Mouse (Mus musculus) adrenal gland, postnatal 4 days (tissue): ENCODE data around the gene Srrd. TPM values are rescaled to one million over a fixed set of nuclear protein-coding genes. Genes with fewer than 3 reads are reported as not detected.
A peak's percentile ranks its signal among the peaks of the same experiment; 100 is the strongest.

Experiments
- DNase-seq, 2 experiments: peaks; one replicate each; pipeline ENCODE4 v3.0.0; 2021 to 2022; ENCODE audit warnings: low spot score in 2 of 2, mixed read lengths in 2 of 2
- total RNA-seq, 2 experiments: library from RNA; stranded (reverse); gene quantifications; 2 replicates each; pipeline ENCODE4 v1.2.3; 2021

Srrd gene
- total RNA-seq, 2 experiments from 2014 or later = 21.4 to 28.4 TPM

DNA sequence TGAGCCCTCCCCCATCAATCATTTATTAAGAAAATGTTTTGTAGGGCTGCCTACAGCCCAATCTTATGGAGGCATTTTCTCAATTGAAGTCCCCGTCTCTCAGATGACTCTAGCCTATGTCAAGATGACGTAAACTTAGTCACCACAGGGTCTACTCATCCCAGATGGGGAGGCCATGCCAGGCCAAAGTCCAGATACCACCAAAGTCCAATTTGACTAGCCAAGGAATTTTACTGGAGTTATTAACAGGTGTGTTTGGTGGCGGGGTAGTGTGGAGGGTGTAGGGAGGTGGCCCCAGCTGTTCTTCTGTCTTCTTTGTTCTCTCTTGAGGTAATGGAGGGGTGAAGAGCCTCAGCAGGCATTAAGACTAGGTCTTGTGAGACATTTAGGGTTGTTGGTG, 17.2 kb upstream of the Srrd start:
- DNase-seq = no peak

DNA sequence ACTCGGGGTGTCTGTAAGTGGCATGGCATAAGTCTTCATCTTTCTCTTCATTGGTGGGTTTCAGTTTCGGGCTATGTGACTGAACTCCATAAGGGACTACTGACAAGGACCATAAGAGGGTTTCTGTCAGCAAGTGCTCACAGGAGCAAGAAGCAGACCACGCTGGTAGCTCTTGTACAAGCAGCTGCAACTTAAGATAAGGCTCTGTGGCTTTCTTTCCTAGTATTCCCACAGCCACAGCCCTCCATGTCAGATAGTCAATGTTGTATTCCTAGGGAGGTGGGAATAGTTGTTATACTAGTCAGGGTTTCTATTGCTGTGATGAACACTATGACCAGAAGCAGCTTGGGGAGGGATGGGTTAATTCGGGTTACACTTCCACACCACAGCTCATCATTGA, 16.7 kb upstream of the Srrd start:
- DNase-seq = no peak

DNA sequence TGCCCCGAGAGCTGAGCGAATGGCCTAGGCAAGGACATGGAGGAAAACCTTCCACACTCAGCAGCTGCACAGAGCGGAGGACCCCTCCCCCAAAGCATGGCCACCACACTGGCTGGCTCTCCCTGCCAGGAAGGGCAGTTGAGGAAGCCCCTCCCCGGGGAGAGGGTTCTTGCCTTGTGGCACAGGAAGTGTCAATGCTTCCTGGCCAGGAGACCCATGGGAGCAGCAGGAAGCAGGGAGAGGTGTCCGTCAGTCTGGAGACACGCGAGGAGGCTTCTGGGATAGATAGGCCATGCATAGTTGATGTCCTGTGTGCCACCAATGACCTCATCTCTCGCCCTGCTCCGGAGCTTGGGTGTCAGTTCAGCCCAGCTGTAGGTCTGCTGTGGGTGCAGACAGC, 13.5 kb upstream of the Srrd start:
- no peak for DNase-seq

DNA sequence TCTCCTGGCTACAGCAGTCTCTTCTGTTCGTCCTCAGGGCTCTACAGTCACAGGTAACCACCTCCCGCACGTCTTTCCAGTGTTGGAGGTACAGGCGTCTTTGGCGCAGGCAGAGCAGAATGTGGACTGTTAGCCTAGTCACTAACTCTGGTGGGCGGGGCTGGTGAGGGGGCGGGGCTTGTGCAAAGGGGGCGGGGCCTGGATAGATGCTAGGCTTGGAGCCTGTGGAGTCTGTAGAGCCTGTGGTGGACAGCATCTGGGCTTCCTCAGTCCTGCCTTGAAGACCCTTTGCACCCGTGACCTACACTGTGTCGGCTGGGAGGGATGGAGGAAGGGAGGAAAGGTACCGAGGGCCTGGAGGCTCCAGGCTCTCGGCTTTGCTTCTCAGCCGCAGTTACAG, 13.1 kb upstream of the Srrd start, which contains the start of gene Gm6583:
TSS of gene Gm6583 (minus strand) at position 124 of the 400 bp plus-strand sequence.
- no peak for DNase-seq

DNA sequence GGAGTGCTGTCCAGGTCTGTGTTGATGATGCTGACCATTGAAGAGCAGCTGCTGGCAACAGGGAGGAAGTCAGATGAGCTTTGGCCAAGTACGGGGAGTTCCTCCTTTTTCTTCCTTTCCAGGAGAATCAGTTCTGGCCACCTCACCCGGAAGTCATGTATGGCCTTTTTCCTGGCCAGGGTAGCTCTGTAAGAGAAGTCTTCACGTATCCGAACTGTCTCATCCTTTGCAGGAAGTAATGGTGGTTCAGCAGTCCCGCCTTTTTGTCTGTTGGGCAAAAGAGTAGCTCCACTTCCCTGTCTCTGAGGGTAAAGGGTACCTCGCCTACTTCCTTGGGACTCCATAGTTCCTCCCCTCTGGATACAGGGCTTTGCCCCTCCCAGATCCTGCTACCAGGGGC, 12.7 kb upstream of the Srrd start:
- DNase-seq = no peak

DNA sequence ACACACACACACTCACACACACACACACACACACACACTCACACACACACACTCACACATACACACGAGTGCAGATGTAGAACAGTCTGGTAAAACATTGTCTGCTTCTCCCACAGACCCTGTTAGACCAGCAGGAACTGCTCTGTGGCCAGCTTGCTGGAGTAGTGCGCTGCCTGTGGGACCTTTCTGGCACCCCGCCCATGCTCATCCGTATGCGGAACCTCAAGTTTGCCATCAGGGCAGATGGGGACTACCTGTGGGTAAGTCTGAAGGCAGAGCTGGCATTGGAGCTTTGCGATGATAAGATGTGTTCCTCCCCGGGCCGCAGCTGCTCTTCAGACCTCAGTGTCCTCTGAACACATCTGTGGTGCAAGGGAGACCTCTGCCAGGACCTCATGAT, 6.3 kb upstream of the Srrd start:
- no peak for DNase-seq

DNA sequence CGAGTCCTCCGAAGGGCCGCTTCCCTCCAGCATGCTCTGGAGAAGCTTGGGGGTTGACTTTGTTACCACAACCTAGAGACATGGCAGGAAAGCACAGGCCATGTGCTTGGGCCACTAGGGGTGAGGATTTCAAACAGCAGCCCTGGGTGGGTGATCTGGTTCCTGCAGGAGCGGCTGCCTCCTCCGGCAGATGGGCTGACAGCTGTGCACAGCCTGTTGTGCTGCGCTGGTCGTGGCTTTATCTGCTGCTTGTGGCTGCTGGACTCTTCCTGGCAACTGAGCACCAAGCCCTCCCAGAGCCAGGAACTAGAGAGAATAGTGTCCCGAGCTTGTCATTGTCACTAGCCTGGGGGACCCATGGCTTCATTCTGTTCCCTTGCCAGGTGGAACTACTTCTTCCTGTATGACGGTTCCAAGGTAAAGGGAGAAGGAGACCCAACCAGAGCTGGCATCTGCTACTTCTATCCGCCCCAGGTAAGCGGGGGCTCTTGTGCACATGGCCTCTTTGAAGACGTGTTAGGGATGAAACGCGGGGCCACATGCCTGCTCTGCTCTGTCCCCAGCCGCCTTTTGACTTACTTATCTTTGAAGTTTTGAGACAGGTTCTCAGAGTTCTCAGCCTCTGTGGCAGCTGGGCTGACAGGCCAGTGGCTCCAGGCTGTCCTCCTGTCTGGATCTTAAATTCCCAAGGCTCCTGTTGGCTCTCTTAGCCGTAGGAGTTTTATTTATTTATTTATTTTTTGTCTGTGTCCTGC, 3.5 kb upstream of the Srrd start:
- no peak for DNase-seq

DNA sequence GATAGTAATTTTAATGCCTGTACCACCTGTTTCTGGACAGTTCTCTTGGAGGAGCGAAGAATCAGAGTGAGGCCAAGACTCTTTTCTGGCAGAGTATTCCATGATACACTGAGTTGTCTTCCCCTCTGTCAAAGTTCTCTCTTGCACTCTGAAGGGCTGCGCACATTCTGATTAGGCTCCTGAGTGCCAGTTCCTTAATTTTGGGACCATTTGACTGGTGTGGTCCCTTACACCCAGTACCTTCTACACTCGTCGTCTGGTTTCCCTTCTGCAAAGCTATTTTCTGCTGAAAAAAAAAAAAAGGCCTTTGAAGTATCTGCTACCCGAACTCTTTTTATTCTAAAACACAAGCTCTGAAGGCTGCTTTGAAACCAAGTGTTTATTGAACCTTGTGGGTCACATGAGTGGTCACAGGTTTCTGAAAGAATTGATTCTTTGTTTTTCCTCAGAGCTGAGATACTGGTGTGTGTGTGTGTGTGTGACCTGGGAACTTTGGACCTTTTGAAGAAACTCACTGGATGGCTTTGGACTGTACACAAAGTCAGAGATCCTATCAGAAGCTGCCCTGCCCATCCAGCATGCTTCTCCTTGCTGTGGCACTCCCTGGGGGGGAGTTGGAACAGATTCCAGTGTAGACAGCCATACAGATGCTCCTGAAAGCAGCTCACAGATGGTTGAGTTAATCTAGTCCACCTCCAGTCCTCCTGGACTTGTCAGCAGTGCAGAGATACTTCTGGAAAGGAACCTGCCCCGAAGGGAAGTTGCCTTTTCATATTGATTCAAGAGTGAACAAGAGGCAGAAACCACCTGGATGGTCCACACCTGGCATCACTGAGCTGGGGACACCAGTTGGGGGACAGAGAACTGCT, 1.5 kb upstream of the Srrd start:
- DNase-seq = no peak

DNA sequence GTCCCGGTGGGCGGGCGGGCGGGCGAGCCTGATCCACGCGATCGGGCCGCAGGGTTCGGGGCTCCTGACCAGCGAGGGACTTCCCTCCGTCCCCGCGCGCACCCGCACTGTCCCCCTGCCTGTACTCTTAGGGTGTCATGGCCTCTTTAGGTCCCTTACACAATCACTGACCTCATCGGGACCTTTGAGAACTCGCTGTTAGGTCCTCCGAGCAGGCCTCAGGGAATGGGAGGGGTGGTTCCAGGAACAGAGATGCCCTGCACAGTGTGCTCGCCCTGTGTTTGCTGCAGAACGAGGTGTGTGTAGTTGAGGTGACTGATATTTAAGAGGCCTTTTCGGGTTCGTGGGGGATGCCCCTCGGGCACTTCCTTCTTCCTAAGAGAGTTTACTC, 360 bp upstream of the Srrd start:
- DNase-seq = no peak

DNA sequence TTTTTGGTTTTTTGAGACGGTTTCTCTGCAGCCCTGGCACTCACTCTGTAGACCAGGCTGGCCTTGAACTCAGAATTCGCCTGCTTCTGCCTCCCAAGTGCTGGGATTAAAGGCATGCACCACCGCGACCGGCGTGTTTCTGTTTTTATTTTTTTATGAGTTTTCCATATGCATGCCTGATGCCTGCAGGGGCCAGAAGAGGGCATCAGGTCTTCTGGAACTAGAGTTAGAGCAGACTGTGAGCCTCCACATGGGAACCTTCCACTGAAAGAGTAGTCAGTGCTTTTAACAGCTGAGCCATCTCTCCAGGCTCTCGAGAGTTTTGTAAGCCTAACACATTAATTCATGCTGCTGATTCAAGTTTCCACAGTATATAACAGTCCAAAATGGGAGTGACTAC, 3.6 kb downstream of the Srrd start:
- no peak for DNase-seq

DNA sequence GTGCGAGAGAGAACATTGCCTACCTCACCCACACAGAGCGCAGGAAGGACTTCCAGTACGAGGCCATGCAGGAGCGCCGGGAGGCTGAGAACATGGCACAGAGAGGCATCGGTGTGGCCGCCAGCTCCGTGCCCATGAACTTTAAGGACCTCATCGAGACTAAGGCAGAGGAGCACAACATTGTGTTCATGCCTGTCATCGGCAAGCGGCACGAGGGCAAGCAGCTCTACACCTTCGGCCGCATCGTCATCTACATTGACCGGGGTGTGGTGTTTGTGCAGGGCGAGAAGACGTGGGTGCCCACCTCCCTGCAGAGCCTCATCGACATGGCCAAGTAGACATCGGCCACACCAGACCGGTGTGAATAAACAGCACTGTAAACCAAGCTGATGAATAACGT, 5.8 kb downstream of the Srrd start:
- DNase-seq = no peak

DNA sequence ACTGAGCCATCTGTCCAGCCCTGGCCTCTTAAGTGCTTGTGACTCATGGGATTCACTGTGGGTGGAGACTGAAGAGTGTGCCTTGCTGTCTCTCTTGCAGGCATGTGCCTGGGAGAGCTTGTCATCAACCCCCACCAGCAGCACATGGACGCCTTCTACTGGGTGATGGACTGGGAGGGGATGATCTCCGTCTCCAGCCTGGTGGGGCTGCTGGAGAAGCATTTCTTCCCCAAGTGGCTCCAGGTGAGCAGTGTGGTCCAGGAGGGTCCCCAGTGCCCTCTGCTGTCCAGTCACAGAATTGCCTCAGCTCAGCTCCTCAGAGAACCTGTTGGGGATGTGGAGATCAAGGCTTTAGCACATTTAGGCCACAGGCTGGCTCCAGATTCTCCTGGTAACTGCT, 7.4 kb downstream of the Srrd start:
- DNase-seq = no peak

DNA sequence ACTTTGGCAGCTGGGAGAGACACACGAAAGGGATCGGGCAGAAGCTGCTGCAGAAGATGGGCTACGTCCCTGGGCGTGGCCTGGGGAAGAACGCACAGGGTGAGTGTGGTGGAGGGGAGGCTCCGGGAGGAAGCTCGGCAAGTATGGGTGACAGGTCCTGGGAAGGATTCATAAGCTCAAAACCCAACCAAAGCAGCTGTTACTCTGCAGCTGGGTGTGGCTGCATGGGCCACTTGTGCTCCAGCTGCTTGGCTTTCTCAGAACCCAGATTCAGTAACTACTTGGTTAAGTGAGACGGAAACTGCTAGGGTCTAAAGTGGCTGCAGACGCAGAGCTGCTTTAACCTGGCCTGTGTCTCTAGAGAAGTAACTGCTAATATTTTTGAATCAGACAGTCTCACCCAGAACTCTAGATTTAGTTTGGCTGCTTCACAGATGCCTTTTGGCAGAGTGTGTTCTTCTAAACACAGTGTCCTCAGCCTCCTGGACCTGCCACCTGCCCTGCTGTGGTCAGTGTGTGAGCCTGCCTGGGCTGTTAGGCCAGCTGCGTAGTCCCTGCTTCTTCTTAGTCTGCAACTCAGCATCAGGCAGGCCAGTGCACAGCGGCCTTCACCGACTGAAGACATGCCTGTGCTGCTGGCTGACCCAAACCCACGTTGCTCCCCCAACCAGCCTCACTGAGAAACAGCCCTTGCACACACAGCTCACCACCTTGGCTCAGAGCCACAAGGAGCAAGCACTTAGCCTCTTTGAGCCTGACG, 12.9 kb downstream of the Srrd start:
- DNase-seq = no peak

DNA sequence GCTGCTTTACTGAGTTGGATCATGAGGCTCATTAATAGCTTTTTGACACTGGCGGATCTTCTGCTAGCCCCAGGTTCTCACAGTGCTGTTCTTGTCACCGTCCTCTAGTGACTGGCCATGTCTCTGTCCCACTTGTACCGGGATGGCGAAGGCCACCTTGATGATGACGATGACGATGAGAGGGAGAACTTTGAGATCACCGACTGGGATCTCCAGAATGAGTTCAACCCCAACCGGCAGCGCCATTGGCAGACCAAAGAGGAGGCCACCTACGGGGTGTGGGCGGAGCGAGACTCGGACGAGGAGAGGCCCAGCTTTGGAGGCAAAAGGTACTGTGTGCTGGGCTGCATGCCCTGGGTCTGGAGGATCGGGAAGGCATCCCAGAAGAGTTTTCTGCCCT, 15.0 kb downstream of the Srrd start:
- no peak for DNase-seq

DNA sequence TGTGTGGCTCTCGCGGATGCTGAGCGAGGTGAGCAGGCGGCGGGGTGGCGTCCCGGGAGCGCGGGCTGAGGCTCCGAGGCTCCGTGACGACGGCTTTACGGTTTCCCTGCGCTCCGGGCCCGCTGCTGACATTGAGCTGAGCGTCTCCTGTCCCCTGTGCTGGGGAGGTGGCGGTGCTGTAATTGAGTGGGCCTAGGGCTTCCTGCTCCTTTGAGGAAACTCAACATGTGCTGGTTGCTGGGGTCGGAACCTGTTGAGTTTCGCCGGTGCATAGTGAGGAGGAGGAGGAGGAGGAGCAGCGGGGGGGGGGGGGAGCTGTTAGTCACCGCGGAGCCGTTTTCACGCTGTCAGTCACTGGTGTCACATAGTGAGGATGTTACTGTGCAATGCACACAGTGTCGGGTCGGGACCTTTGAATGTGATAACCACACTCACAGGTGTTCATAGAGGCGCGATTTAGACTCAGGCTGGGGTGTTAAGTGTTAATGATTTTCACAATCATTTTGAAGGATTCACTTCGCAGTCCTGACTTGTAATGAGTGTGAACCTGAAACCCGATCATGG, 16.3 kb downstream of the Srrd start:
- no peak for DNase-seq

DNA sequence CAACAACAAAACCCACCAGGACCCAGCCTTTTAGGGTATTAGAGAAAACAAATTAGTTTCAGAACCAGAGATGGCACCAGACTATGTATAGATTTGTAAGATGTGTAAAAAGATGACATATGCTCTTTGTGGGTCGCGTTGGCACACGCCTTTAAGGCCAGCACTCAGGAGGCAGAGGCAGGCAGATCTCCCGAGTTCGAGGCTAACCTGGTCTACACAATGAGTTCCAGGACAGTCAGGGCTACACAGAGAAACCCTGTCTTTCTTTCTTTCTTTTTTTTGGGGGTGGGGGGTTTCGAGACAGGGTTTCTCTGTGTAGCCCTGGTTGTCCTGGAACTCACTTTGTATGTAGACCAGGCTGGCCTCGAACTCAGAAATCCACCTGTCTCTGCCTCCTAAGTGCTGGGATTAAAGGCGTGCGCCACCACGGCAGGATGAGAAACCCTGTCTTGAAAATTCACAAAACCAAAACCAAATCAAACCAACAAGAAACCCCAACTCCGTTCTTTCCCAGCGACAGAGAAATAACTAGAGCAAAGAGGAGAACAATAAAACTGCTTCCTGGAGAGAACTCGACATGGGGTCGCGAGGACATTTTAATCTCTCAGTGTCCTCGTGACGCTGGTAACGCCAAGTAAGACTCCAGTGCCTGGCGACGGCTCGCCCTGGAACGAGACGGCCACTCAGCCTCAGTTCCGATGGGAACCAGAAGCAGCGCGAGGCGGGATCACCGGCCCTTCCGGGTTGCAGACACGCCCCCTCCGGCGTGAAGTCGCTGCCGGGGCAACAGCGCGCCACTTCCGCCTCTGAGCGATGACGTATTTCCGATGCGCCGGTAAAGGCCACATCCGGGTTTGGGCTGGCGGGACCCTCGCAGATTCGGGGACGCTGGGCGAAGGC, 17.0 kb downstream of the Srrd start, which contains the start of gene Tfip11:
TSS of gene Tfip11 (plus strand) at position 813 of the 900 bp plus-strand sequence.
- peak; percentile 93 to 95 for DNase-seq

DNA sequence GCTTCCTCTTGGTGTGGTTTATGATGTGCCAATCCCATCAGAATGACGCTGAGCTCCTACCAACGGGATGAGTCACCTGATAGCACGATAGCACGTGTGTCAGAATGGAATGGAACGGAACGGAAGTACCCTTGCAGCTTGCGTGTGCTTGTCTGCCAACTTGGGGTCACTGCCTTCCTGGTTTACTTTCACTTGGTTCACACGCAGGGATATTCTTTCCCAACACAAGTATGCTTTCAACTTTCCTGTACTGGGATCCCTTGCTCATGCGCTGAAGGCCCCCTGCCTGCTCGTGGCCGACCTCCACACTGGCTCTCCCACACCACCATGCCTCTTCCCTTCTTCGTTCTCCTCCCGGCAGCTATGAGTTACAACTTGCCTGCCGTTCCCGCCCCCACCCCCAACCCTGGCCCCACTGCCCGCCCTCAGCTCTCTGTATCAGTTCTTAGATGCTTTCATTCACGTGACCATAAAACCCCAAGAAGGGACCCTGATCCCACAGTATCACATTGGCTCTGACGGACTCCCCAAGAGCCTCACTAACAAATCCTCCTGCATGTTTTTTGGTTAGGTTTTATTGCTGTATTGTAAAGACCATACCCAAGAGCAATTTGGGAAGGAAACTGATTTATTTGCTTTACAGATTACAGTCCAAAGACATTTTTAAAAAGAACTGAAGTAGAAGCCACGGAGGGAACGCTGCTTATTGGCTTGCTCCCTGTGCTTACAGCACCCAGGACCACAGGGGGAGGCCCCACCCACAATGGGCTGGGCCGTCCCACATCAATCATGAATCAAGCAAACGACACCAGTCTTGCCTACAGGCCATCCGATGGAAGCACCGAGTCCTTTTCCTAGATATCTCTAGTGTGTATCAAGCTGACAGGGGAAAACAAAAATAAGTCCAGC, 17.9 kb downstream of the Srrd start:
- DNase-seq = no peak

DNA sequence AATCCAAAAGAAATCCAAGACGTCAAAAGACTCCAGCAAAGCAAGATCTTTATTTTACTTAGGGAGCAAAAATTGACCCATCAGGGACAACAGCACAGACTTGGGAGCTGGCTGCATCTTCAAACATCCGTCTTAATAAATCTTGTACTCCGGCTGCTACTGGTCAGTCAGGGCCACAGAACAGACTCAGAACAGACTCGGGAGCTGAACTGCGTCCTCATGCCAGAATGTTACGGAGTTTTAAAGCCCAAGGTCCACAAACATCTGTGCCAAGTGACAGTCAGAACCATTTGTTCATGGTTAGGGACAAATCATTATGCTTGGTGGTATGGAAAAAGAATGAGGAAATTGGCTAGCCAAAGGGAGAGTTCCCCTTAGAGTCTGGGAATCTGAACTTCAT, 19.6 kb downstream of the Srrd start:
- DNase-seq = no peak

DNA sequence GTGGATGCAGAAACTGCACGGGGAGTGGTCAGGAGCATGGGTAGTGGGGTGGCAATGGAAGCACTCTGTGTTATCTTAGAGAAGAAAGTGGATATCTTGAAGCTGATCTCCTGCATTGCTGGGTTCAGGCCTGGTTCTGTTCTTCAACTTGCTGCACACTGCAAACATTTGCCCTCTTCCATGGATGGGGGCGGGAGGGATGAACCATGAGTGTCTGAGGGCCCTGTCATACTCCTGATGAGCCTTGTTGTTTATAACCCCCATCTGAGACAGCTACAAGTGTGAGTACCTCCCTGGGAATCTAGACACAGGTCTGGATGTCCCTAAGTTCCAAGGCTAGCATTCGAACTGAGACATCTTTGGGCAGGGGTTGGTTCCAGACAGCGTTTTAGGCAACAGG, 21.5 kb downstream of the Srrd start:
- no peak for DNase-seq
